Mouse (Mus musculus) hematopoietic stem cell, adult 5-6 weeks (primary cell): ENCODE results near the gene Rab3a. TPM values are rescaled to one million over a fixed set of nuclear protein-coding genes. Genes with fewer than 3 reads are reported as not detected.

ENCODE experiments used
- ATAC-seq, 2 experiments: fragments of 125-278 bp in 1 of 2; replicated peaks in 1 of 2; 2 replicates each; pipeline ENCODE4 v1.8.0; 2016 to 2017; ENCODE audit warnings: inconsistent platforms in 2 of 2, mild to moderate bottlenecking in 2 of 2, moderate number of reproducible peaks in 2 of 2, low read depth in 1 of 2, moderate TSS enrichment in 1 of 2; ENCODE audit not compliant: low FRiP score in 2 of 2, poor library complexity in 2 of 2, severe bottlenecking in 2 of 2, insufficient read depth in 1 of 2, low TSS enrichment in 1 of 2
- total RNA-seq: library from RNA; stranded (forward); fragments of 172-1452, 232-1000 nt; gene quantifications from 2 replicates; pipeline ENCODE4 v1.2.3, GENCODE M21; 2017

Gene Rab3a
- total RNA-seq, 1 experiment from 2014 or later, result 3.6 TPM

DNA sequence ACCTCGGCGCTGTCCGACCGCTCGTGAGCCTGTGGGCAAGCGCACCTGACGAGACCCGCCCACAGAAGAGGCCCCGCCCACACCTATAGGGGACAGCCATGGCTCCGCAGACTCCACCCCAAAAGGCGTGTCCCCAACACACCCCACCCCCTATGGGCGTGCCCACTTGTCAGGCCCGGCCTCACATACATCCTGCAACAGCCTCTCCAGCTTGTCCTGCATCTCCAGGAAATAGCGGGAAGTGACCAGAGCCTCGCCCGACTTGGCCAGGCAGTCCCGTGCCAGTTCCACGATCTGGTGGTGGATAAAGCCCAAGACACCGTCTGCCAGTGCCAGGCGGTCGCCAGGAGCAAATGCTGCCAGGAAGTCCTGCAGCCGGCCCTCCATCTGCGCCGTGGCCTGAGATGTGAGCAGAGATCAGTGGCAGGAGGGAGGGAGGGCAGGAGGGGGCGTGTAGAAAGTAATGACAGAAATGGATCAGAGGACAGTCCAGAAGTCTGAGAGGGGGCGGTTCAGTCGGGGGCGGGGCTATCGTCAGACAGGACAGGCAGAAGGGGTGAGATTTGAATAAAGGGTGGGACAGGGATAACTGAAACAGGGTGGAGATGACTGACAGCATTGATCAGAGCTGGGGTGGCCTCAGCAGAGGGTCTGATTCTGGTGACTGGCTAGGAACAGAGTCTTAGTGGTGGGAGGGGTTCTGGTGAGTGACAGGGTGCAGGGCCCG, 33.6 kb downstream of the Rab3a start:
- no peak for ATAC-seq

DNA sequence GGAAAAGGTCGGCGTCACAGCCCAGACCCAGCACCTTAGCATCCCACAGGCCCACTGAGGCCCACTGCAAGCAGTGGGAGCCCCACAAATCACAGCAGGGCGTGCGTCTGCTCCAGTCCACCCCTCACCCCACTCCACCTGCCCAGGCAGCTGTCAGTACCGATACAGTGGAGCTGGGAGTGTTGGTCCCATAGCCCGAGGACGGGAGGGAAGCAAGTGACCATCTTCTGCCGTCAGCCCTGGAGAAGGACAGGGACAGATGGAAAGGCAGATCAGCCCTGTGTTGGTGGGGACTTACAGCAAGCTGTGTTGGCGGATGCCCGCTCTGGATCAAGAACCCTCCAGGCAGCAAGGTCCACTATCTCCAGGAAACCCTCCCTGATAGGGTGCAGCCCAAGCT, 34.6 kb downstream of the Rab3a start:
- ATAC-seq, result no peak

DNA sequence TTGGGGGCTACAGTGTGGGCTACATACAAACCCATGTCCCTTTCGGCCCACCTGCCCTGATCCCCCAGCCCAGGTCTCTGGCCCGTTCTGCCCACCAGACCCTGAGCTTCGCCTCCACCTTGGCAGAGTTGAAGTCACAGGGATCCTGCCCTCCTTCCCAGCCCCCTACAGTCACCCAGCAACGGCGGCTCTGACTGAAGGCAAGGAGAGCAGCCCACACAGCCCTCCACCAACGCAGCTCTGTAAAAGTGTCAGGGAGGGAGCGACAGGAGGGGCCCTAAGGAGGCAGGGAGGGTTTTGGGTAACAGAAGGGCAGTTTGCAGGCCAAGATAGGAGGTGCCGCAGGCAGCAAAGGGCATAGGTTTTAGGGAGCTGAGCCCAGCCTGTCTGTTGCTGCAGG, 36.4 kb downstream of the Rab3a start:
- ATAC-seq, result no peak

DNA sequence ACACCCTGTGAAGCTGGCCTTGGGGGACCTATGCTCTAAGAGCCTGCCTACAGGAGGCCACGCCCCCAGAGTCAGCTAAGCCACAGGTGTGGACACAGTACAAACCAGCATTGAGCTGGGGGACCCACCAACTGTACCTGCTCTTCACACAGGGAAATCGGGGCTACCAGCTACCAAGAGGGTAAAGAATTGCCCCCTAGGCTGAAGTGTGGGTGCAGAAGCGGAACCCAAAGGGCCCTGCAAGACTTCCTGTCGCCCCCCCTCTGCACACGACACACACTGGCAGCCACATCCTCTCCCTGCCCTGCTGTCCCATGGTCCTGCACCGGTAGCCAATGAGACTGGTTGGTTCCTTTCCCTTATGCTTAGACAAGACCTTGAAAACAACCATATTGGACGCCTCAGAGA, 36.8 kb downstream of the Rab3a start:
- peak; percentile 77 to 79 for ATAC-seq

DNA sequence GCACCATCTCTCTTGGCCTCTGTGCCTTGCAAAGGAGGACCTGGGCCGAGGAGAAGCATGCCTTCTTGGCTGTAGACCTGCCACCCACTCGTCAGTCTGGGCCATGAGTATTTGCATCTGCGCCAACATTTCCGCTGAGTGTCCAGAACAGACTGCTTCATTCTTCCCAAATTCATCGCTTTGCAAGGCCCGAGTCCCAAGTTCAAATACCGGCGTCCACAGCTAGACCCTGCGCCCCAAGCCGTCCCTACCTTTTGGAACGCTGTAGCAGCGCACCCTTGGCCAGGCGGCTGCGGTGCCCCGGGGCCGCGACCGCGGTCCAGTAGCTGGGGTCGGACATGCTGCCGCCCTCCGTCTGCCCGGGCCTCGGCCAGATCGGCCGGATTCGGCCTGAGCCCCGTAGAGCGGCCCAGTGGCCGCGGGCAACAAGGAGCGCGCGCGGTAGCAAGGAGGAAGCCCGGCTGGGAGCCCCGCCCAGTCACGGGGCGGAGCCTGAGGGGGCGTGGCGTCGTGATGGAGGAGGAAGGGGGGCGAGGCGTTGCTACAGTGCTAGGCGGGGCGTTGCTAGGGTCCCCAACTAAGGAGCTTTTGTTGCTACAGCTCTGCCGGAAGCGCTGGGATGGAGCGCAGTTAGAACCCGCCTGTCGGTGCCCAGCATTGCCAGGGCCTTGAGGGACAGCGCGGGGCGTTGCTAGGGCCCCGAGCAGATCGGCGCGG, 37.7 kb downstream of the Rab3a start:
- ATAC-seq, result peak; percentile 69

DNA sequence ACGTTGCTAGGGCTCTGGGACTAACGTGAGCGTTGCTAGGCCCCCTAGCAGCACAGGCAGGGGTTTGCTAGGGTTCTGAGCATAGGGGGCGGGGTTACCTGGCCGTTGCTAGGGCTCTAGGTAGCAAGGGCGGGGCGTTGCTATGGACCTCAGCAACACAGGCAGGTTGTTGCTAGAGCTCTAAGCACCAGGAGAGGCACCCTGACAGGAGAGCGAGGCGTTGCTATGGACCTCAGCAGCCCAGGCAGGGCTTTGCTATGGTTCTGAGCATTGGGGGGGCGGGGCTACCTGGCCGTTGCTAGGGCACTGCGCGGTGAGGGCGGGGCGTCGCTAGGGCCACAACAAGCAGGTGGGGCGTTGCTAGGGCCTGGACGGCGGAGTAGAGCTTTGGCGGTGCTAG, 38.2 kb downstream of the Rab3a start:
- ATAC-seq, result peak; percentile 17 to 27

DNA sequence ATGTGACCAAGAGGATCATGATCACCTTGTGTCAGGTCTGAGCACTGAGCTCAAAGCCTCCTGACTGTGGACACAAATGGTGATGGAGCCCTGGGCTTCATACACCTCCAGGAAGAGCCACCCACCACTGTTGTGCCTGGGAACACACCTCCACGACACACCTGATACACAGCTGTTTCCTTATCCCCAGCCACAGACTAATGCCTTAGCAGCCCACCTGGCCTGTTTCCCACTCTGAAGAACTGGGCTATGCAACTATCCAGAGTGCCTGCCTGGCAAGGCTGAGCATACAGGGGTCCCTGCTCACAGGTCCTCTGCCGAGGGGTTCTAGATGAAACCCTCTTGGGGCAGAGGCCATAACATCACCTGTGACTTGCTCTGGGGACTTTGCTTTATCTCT, 39.7 kb downstream of the Rab3a start:
- no peak for ATAC-seq

DNA sequence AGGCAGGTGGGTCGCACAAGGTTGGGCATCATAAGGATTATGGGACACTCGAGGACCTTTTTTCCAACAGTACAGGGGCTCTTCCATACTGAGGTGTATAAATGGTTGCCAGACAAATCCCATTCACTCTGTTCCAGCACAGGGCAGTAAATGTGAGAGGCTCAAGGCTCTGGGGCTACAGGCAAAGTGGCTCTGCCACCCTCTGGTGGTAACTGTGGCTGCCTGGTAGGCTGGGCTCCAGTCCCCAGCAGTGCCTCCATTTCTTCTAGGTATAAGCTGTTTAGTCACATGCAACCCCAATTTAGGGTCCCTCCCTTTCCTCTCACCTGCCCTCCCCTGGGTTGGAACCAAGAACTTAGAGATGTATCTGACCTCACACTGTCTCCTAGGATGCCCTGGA, 40.9 kb downstream of the Rab3a start:
- no peak for ATAC-seq

DNA sequence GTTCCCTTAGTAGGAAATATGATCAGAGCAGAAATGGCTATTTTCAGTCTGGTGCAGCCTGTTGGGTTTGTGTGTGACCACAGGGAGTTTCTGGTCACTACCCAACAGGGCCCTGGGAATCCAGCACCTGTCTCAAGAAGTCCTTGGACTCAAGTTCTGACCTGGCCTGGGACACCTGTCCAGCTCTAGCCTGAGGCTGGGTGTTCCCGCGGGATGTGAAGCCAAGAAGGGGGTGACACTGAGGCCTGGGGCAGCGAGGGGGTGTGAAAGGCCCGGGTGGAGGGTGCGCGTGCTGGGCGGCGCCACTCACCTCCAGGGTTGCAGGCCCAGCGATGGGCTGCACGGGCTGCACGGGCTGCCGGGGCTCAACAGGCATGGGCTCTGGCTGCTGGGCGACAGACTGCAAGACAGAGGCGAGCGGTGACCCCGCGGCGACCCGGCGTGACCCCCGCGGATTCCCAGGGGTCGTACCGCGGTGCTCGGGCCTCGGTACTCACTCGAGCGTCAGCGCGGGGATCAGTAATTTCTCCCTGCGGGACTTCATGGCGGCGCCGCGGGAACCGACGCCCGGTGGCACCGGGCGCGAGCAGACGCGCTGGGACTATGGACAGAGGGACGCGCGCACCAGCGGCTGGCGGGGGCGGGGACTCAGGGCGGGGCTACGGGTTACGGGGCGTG, 42.1 kb downstream of the Rab3a start:
- no peak for ATAC-seq

DNA sequence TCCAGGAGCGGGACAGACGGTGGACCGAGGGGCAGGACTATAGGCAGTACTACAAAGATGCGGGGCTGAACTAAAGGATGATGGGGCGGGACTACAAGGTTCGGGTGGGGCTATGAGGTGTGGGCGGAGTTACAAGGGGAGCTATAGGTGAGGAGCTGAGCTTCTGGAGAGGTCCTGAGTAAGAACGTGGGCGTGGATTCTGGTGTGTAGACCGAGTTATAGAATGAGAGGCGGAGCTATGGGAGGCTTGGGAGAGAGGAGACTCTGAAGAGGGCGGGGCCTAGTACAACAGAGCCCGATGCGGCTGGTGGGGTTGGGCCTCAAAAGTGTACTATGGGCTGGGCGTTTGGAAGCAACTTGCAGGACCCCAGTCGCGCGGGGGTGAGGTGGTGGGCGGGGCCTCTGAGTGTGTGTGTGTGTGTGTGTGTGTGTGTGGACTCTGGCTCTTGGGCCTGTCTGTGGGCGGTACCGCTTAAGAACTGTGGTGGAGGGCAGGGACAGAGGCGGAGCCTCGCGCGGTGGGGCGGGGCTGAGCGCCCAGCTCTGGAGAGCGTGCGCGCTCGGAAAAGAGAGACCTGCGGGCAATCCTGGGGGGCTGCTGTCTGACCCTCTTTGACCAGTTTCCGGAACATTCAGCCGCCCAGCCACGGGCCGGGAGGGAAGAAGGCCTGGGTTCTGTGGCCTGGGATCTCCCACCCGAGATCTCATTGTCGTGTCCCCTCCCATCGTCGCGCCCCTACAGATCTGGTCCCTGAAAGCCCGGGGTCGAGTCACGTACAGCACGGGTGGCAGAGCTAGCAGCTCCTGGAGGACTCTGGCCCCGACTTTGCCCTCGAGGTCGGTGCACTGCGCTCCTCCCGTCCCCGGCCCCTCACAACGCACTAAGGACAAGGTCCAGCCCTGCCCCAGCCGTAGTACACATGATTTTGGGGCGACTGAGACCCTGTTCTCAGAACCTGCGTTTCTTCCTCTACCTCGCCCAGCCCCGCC, 42.9 kb downstream of the Rab3a start:
- ATAC-seq, result peak; percentile 38 to 54

DNA sequence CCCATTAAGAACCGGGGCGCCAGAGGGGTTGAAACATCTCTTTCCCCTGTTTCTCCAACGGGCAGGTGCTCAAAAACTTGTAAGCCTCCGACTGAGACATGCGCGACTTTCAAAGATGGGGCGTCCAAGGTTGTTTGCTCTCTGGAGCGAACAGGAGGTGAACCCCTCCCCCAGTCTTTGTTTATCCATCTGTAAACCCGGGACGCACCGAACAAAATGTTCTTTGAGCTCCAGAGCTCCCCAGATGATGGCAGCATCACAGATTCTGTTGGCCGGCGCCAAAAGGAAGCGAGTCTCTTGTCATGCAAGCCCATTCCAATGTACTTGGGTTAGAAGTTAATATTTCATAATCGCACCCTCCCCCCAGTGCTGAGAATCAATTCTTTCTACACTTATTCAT, 43.8 kb downstream of the Rab3a start:
- ATAC-seq, result no peak

DNA sequence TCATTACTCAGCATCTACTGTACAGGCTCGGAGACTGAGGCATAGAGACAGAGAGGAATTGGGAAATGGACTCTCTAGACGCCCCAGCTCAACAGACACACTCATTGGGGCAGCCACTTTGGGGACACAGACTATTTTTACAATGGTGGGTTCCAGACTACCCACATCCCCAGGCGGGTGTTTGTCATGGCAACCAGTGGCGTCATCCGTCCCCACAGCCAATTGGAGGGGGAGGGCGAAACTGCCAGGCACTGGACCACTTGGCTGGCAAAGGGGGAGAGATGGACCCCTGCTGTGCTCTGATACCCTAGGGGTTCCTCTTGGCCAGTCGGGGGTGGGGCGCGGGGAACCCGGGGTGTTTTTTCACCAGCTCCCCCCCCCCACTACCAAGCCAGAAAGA, 46.2 kb downstream of the Rab3a start:
- no peak for ATAC-seq

DNA sequence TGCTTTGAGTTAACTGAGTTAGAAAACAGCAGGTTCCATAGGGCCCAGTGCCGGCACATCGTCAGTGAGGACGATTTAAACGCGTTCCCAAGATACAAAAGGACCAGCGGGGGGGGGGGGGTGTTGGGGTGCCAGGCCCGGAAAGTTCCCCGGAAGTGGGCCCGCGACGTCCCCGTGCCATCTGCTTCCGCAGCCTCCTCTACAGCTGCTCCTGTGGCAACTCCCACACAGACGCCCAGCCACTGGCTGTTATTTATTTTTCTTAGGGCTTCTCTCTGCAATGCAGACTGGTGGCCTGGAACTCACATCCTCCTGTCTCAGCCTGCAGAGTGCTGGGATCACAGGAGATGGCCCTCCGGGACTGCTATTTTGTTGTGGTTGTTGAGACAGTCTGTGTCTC, 46.7 kb downstream of the Rab3a start:
- ATAC-seq, result no peak

DNA sequence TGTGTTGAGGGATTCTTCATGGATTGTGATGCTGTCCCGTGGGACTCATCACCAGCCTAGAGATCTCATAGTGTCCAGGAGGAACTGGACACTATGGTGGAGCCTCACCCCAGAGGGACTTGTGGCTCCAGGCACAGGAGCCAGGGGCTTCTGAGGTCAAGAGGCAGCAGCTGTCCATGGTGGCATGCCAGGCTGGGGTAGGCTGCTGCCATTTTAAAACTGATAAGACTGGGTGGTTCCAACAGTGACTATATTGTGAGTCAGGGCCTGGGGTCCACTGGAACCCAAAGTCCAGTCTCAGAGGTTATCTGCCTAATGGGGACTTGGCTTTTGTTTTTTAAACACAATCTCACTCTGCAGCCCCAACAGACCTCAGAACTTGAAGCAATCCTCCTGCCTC, 47.4 kb downstream of the Rab3a start:
- no peak for ATAC-seq

DNA sequence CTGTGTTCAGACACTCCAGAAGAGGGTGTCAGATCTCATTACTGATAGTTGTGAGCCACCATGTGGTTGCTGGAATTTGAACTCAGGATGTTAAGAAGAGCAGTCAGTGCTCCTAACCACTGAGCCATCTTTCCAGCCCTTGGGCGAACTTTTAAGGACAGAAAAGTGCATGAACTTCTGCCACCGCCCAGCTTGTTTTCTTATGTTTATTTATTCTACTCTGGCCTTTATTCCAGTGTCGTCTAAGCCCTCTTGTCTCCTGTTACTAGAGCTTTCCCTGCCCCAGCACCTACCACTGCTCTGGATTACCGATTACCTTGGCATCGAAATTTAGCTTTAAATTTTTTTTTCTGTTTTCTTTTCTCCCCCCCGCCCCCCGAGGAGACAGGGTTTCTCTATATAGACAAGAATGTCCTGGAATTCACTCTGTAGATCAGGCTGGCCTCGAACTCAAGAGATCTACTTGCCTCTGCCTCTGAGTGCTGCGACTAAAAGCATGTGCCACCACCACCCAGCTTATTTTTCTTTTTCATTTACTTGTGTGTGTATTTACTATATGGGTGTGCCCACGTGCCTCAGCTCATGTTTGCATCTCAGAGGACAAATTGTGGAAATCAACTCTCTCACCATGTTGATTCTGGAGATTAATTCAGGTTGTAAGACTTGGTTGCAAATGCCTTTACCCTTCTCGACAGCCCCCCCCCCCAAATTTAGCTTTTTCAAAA, 48.5 kb downstream of the Rab3a start:
- ATAC-seq, result no peak

DNA sequence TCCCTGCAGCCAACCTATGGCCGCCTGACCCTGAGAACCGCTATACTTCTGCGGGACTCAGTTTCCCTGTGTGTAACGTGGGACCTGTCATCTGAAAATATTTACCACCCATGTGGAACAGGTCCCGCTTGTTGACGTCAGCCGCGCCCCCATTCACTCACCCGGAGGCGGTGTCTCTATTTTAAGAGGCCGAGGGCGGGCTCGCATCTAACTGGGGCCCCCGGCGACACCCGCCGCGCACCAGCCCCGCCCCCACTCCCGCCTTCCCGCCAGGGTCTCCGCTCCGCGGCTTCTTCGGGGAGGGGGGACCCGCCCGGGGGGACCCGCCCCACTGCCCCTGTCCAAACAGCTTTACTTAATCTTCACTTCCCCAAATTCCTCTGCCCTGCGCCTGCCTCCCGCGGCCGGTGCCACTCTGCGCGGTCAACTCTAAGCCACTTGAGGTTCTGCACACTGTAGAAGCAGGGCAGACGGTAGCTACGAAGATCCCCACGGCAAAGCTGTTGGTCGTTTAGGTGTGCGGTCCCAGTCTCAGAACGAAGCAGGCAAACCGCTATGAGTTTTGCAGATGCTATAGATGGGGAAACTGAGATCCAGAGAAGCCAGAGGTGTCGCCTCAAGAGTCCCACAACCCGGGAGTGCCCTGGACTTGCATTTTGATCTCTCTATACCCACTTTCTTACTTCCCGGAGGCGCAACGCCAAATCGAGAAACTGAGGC, 49.4 kb downstream of the Rab3a start:
- ATAC-seq, result peak; percentile 52 to 60
